ENCODE assay signal across 26 mouse cellular contexts in the genomic region with DNA sequence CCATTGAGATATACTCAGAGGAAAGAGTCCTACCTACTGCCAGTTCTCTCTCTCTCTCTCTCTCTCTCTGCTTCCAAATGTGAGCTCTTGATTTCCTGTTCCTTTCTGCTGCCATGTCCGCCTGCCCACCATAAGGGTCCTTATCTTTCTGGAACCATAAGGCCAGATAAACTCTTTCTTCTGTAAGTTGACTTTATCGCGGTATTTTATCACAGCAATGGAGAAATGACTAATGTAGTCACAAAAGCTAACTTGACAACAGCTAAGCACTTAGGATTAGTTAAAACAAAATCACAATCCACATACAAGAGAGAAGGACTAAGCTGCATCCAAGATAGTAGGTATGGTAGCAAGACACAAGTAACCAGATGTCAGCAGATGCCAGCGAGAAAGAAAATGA. TPM values are rescaled to one million over a fixed set of nuclear protein-coding genes. Genes with fewer than 3 reads are reported as not detected.
"Had no signal": no experiment of that assay in that cellular context is flagged by ENCODE, and none has a peak within 500 bp of the region (broad histone marks: within the 10 kb centered on the region; RNA-seq: fewer than 3 reads in every experiment).

No protein-coding gene starts in this region.

- ATAC-seq: liver, postnatal 0 days; lung, postnatal 0 days; midbrain, embryonic 16.5 days had no signal

- H3K4me3 ChIP-seq: lung, embryonic 15.5 days; midbrain, embryonic 10.5 days; midbrain, embryonic 12.5 days; myocyte; neural tube, embryonic 13.5 days; neural tube, embryonic 15.5 days had no signal

- H3K9me3 ChIP-seq: lung, embryonic 15.5 days; midbrain, embryonic 10.5 days; midbrain, embryonic 12.5 days; neural tube, embryonic 13.5 days; neural tube, embryonic 15.5 days had no signal

- H3K36me3 ChIP-seq: lung, embryonic 15.5 days; midbrain, embryonic 10.5 days; midbrain, embryonic 12.5 days; neural tube, embryonic 13.5 days; neural tube, embryonic 15.5 days had no signal

- H3K27ac ChIP-seq: lung, embryonic 15.5 days; macrophage; midbrain, embryonic 10.5 days; midbrain, embryonic 12.5 days; neural tube, embryonic 13.5 days; neural tube, embryonic 15.5 days had no signal

- H3K4me1 ChIP-seq: midbrain, embryonic 12.5 days; neural tube, embryonic 13.5 days; neural tube, embryonic 15.5 days had no signal

- DNase-seq: liver, postnatal 0 days; lung, adult 2 months; lung, postnatal 14 days; lung, postnatal 36 days; midbrain, embryonic 14.5 days; retina, postnatal 1 day; right cerebral cortex, adult 18-20 months; right cerebral cortex, postnatal 25 days; right cerebral cortex, postnatal 4 days; spleen, adult 18-20 months; thymus, adult 18-20 months; thymus, postnatal 14 days; thymus, postnatal 36 days had no signal

- H3K27me3 ChIP-seq: lung, embryonic 15.5 days; neural tube, embryonic 13.5 days had no signal

RNA-seq across cellular contexts. Expression of a gene that starts 7.0 kb away (rescaled TPM):
- total RNA-seq: megakaryocyte, adult 5-6 weeks; megakaryocyte-erythroid progenitor cell, adult 5-6 weeks had no signal

RNA-seq across cellular contexts. Expression of a gene that starts 43.7 kb away (rescaled TPM):
- total RNA-seq: megakaryocyte, adult 5-6 weeks; megakaryocyte-erythroid progenitor cell, adult 5-6 weeks had no signal
- polyA plus RNA-seq: liver, postnatal 0 days; lung, embryonic 15.5 days; lung, postnatal 0 days; macrophage; midbrain, embryonic 10.5 days; midbrain, embryonic 12.5 days; midbrain, embryonic 14.5 days; midbrain, embryonic 16.5 days; neural tube, embryonic 11.5 days; neural tube, embryonic 13.5 days; small intestine, adult 2 months had no signal
